14 mouse cellular contexts compared by ENCODE assay signal in the genomic region with DNA sequence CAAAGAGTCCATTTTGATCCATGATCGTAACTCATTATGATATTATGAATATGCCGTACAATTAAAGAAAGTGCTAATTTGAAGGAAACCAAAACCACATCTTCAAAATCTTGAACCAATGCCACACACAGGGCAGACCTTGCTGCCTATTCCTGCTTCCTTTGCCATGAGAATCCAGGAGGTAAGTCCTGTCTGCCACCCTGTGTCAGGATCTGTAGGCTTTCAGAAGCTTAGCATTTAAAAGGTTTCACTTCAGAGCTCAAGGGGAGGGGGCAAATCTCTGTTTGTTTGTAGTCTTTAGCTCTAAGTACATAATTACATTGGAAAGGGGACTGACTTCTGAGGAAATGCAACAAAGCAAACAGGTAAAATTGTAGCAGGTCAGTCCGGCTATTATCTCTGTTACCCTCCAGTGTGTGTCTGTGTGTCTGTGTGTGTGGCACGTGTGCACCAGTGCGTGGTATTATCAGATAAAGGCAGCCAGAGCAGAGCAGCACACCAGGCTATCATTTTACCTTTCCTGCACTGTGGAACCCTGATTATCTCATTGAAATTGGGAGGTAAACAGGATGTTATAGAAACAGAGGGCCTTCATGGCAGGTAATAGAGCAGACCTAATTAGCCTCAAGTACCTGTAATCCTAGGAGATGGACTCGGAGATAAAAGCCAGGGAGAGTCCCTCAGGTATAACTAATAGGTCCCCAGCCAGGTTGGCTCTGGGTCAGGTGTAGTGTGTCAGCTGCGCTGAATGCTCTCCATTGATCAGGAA.
DNase-seq lines count a peak whose midpoint lies in the region; ATAC-seq lines count a peak whose summit lies in the region.
"Had no signal": no experiment of that assay in that cellular context is flagged by ENCODE, and none has a peak within 500 bp of the region (broad histone marks: within the 10 kb centered on the region; RNA-seq: fewer than 3 reads in every experiment).

No protein-coding gene starts in this region.

- 61% methylated on average over 7 of the region's 7 CpGs for WGBS in forebrain, embryonic 13.5 days
- 61% methylated on average over 7 of the region's 7 CpGs for WGBS in forebrain, embryonic 16.5 days
- 47% methylated on average over 7 of the region's 7 CpGs for WGBS in liver, embryonic 15.5 days (ENCODE audit: insufficient replicate concordance)
- WGBS in liver, embryonic 11.5 days = 59% methylated on average over 7 of the region's 7 CpGs
- 50% methylated on average over 7 of the region's 7 CpGs for WGBS in embryonic facial prominence, embryonic 10.5 days

- no peak overlapping the region for H3K9ac ChIP-seq in forebrain, embryonic 13.5 days
- H3K9ac ChIP-seq in forebrain, embryonic 16.5 days (replicated peaks; ENCODE audit: low read depth, low read length) = no peak overlapping the region
- H3K9ac ChIP-seq in liver, embryonic 15.5 days = no peak overlapping the region
- H3K9ac ChIP-seq in liver, embryonic 11.5 days (ENCODE audit: low read depth, low read length) = no peak overlapping the region
- H3K9ac ChIP-seq: lung, embryonic 15.5 days had no signal

- H3K27ac ChIP-seq in forebrain, embryonic 13.5 days = no peak overlapping the region
- no peak overlapping the region for H3K27ac ChIP-seq in forebrain, embryonic 16.5 days (ENCODE audit: low read length)
- no peak overlapping the region for H3K27ac ChIP-seq in liver, embryonic 15.5 days (replicated peaks)
- H3K27ac ChIP-seq in liver, embryonic 11.5 days (ENCODE audit: low read depth, low read length) = no peak overlapping the region
- no peak overlapping the region for H3K27ac ChIP-seq in embryonic facial prominence, embryonic 10.5 days (replicated peaks)
- H3K27ac ChIP-seq: lung, embryonic 15.5 days had no signal

- H3K4me2 ChIP-seq in forebrain, embryonic 13.5 days = no peak overlapping the region
- H3K4me2 ChIP-seq in forebrain, embryonic 16.5 days (ENCODE audit: low read length) = no peak overlapping the region
- no peak overlapping the region for H3K4me2 ChIP-seq in liver, embryonic 15.5 days
- no peak overlapping the region for H3K4me2 ChIP-seq in liver, embryonic 11.5 days
- H3K4me2 ChIP-seq: lung, embryonic 15.5 days had no signal

- 0 out of 2 replicates have a peak, but pooled peaks have one; percentile 36 for ATAC-seq in forebrain, embryonic 13.5 days
- no peak for ATAC-seq in forebrain, embryonic 16.5 days
- ATAC-seq in liver, embryonic 15.5 days (ENCODE audit: insufficient read depth) = 0 out of 2 replicates have a peak, but pooled peaks have one; percentile 18
- ATAC-seq in liver, embryonic 11.5 days (replicated peaks; ENCODE audit: low FRiP score) = no peak; the same call in 1 of the 2 replicates
- ATAC-seq in megakaryocyte progenitor cell, adult 5-6 weeks (replicated peaks; ENCODE audit: poor library complexity) = 0 out of 2 replicates have a peak, but pooled peaks have one; percentile 29

- H3K9me3 ChIP-seq in forebrain, embryonic 13.5 days (replicated peaks) = no peaks in the 10 kb centered on the region
- no peaks in the 10 kb centered on the region for H3K9me3 ChIP-seq in forebrain, embryonic 16.5 days (ENCODE audit: control insufficient read depth, low read length)
- no peaks in the 10 kb centered on the region for H3K9me3 ChIP-seq in liver, embryonic 15.5 days (replicated peaks)
- no peaks in the 10 kb centered on the region for H3K9me3 ChIP-seq in liver, embryonic 11.5 days (ENCODE audit: control insufficient read depth, low read length)
- H3K9me3 ChIP-seq in embryonic facial prominence, embryonic 10.5 days = no peaks in the 10 kb centered on the region
- H3K9me3 ChIP-seq: lung, embryonic 15.5 days; megakaryocyte, embryonic 14.5 days had no signal

- no peaks in the 10 kb centered on the region for H3K27me3 ChIP-seq in forebrain, embryonic 13.5 days
- no peaks in the 10 kb centered on the region for H3K27me3 ChIP-seq in forebrain, embryonic 16.5 days (replicated peaks; ENCODE audit: control insufficient read depth, insufficient read depth, low read length)
- H3K27me3 ChIP-seq in liver, embryonic 15.5 days = no peaks in the 10 kb centered on the region
- no peaks in the 10 kb centered on the region for H3K27me3 ChIP-seq in liver, embryonic 11.5 days (replicated peaks; ENCODE audit: control insufficient read depth, insufficient read depth, low read length)
- H3K27me3 ChIP-seq in embryonic facial prominence, embryonic 10.5 days (replicated peaks; ENCODE audit: low read depth, poor library complexity, severe bottlenecking) = peaks cover 12% of the 10 kb centered on the region
- H3K27me3 ChIP-seq: lung, embryonic 15.5 days; megakaryocyte, embryonic 14.5 days had no signal

- no peak overlapping the region for H3K4me3 ChIP-seq in forebrain, embryonic 13.5 days
- no peak overlapping the region for H3K4me3 ChIP-seq in forebrain, embryonic 16.5 days (replicated peaks; ENCODE audit: low read length)
- H3K4me3 ChIP-seq in liver, embryonic 15.5 days (replicated peaks) = no peak overlapping the region
- H3K4me3 ChIP-seq in liver, embryonic 11.5 days (ENCODE audit: low read depth, low read length) = no peak overlapping the region
- H3K4me3 ChIP-seq in embryonic facial prominence, embryonic 10.5 days = no peak overlapping the region
- H3K4me3 ChIP-seq: lung, embryonic 15.5 days; megakaryocyte, embryonic 14.5 days had no signal

- no peaks in the 10 kb centered on the region for H3K36me3 ChIP-seq in forebrain, embryonic 13.5 days (ENCODE audit: poor library complexity, severe bottlenecking)
- H3K36me3 ChIP-seq in forebrain, embryonic 16.5 days (ENCODE audit: control insufficient read depth, insufficient read depth) = no peaks in the 10 kb centered on the region
- H3K36me3 ChIP-seq in liver, embryonic 15.5 days (replicated peaks) = no peaks in the 10 kb centered on the region
- no peaks in the 10 kb centered on the region for H3K36me3 ChIP-seq in liver, embryonic 11.5 days (ENCODE audit: control insufficient read depth, insufficient read depth, low read length)
- H3K36me3 ChIP-seq in embryonic facial prominence, embryonic 10.5 days (replicated peaks) = no peaks in the 10 kb centered on the region
- H3K36me3 ChIP-seq: lung, embryonic 15.5 days had no signal

- DNase-seq in liver, embryonic 11.5 days (ENCODE audit: low spot score) = no peak
- DNase-seq in embryonic facial prominence, embryonic 10.5 days (ENCODE audit: low spot score) = peak; percentile 35
- DNase-seq in lung, postnatal 10 days = no peak
- DNase-seq: B cell, adult 2 months; cerebellum, adult 11 months; kidney, postnatal 36 days; right cerebral cortex, postnatal 25 days; thymus, postnatal 25 days had no signal

- no peaks in the 10 kb centered on the region for H3K4me1 ChIP-seq in forebrain, embryonic 13.5 days
- no peaks in the 10 kb centered on the region for H3K4me1 ChIP-seq in forebrain, embryonic 16.5 days (replicated peaks; ENCODE audit: control insufficient read depth, insufficient read depth, low read length)
- no peaks in the 10 kb centered on the region for H3K4me1 ChIP-seq in liver, embryonic 15.5 days (replicated peaks)
- no peaks in the 10 kb centered on the region for H3K4me1 ChIP-seq in liver, embryonic 11.5 days (replicated peaks; ENCODE audit: control insufficient read depth, insufficient read depth, low read length)
- H3K4me1 ChIP-seq in embryonic facial prominence, embryonic 10.5 days = 0 out of 2 replicates have a peak, but pooled peaks cover 5% of the 10 kb centered on the region
- H3K4me1 ChIP-seq: lung, embryonic 15.5 days; megakaryocyte, embryonic 14.5 days had no signal

Comparison
In these comparisons a context has a peak if more than half of its experiments do, and no peak if none do; other contexts are left out.
1. ATAC-seq: peak in forebrain, embryonic 13.5 days (single experiment), liver, embryonic 15.5 days (single experiment) and megakaryocyte progenitor cell, adult 5-6 weeks (single experiment); none in forebrain, embryonic 16.5 days (single experiment) and liver, embryonic 11.5 days (single experiment).